Mouse (Mus musculus) spleen, embryonic (tissue): ENCODE results near the gene Pde2a.
"Not testable (repeated sequence)": the region's sequence is repeated elsewhere in the genome, so short reads cannot be mapped to it uniquely, and the experiment has no call there.

Source experiments
- CTCF ChIA-PET: fragments of 350-600 bp; sonication (Branson Sonifier 250); formaldehyde crosslinking; loops from one replicate; lab custom pipeline; 2022; lab: Charles Lee

Gene Pde2a

GRCm38 (mm10) chr7:101547651-101548050 is 126.2 kb downstream of the Pde2a start:
- CTCF ChIA-PET = no interaction called here

- CTCF ChIA-PET = no interaction called here
These were observed 127.8 kb downstream of the Pde2a start for GRCm38 (mm10) chr7:101549266-101549665.

- CTCF ChIA-PET = no interaction called here
These were observed 129.4 kb downstream of the Pde2a start for GRCm38 (mm10) chr7:101550686-101551485.

- CTCF ChIA-PET = interaction anchor here (0.6 kb wide), 1 partner anchor 13 kb away, joined by 9 read pairs; no protein-coding TSS in a partner anchor
These were observed 130.0 kb downstream of the Pde2a start for GRCm38 (mm10) chr7:101551530-101551929.

GRCm38 (mm10) chr7:101555473-101555872 is 134.0 kb downstream of the Pde2a start:
- CTCF ChIA-PET = not testable (repeated sequence)

GRCm38 (mm10) chr7:101557391-101557790 is 135.9 kb downstream of the Pde2a start:
- CTCF ChIA-PET = no interaction called here

- CTCF ChIA-PET = interaction anchor here (0.7 kb wide), 1 partner anchor 34 kb away, joined by 4 read pairs; no protein-coding TSS in a partner anchor
These were observed 137.9 kb downstream of the Pde2a start for GRCm38 (mm10) chr7:101559393-101559792.
